Comparison of ENCODE assay signal across 18 mouse cellular contexts in the genomic region with DNA sequence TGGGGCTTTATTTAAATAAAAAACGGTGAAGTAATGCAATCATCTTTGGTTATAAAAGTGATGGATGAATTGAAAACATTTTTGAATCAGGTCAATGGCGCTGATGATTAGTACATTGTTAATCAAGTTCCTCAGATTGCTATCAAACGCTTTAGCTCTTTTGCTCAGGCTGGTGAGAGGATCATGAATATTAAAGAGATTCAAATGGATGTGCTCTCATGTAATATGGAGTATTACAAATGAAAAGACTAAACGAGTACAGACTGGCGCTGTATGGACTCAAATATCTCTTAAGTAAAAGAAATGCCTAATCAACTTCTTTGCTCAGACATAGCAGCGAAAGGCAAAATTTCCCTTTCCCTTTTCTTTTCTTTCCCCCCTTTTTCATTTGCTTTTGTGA.
"Had no signal": no experiment of that assay in that cellular context is flagged by ENCODE, and none has a peak within 500 bp of the region (broad histone marks: within the 10 kb centered on the region; RNA-seq: fewer than 3 reads in every experiment).

No protein-coding gene starts in this region.

- H3K4me1 ChIP-seq: midbrain, embryonic 10.5 days; neural tube, embryonic 13.5 days; neural tube, embryonic 15.5 days had no signal

- H3K27ac ChIP-seq: midbrain, embryonic 10.5 days; neural tube, embryonic 13.5 days; neural tube, embryonic 15.5 days had no signal

- DNase-seq: lung, adult 18-20 months; lung, embryonic 14.5 days; lung, postnatal 10 days; lung, postnatal 4 days; midbrain, embryonic 14.5 days; retina, postnatal 1 day; right cerebral cortex, adult 18-20 months; right cerebral cortex, postnatal 25 days; right cerebral cortex, postnatal 4 days; spleen, adult 18-20 months; thymus, adult 18-20 months; thymus, postnatal 14 days; thymus, postnatal 36 days had no signal

- ATAC-seq: midbrain, embryonic 16.5 days had no signal

- H3K4me2 ChIP-seq: lung, embryonic 14.5 days; neural tube, embryonic 13.5 days; neural tube, embryonic 15.5 days had no signal

- H3K9ac ChIP-seq: lung, embryonic 14.5 days; neural tube, embryonic 13.5 days; neural tube, embryonic 15.5 days had no signal

- H3K4me3 ChIP-seq: midbrain, embryonic 10.5 days; myocyte; neural tube, embryonic 13.5 days; neural tube, embryonic 15.5 days had no signal

- H3K36me3 ChIP-seq: midbrain, embryonic 10.5 days; neural tube, embryonic 13.5 days; neural tube, embryonic 15.5 days had no signal

- H3K9me3 ChIP-seq: midbrain, embryonic 10.5 days; neural tube, embryonic 13.5 days; neural tube, embryonic 15.5 days had no signal

- H3K27me3 ChIP-seq: neural tube, embryonic 13.5 days; neural tube, embryonic 15.5 days had no signal
